Mouse (Mus musculus) midbrain, embryonic 11.5 days (tissue): ENCODE results near the gene Traf5. TPM values are rescaled to one million over a fixed set of nuclear protein-coding genes. Genes with fewer than 3 reads are reported as not detected.

Experiments used
- ATAC-seq: fragments of 200-750 bp; cut with Nextera tagmentation; 2 replicates; pipeline ENCODE4 v1.8.0; 2017; ENCODE audit warnings: moderate TSS enrichment, moderate library complexity; ENCODE audit not compliant: low FRiP score
- DNase-seq: peaks from one replicate; pipeline ENCODE4 v3.0.0; 2015; ENCODE audit warnings: low spot score; ENCODE audit errors: missing footprints
- H3K27ac ChIP-seq: fragments of 300-500 bp; sonication (generic); 2 replicates; pipeline ENCODE4 v1.5.1; 2014; ENCODE audit warnings: low read depth, low read length
- H3K27me3 ChIP-seq: fragments of 300-500 bp; sonication (generic); 2 replicates; pipeline ENCODE4 v1.6.1; 2014; ENCODE audit warnings: mild to moderate bottlenecking, low read length, moderate library complexity, mixed read lengths; ENCODE audit not compliant: control insufficient read depth, insufficient read depth
- H3K36me3 ChIP-seq: fragments of 300-500 bp; sonication (generic); 2 replicates; pipeline ENCODE4 v1.6.1; 2014; ENCODE audit warnings: mild to moderate bottlenecking, low read length, moderate library complexity, mixed read lengths; ENCODE audit not compliant: control insufficient read depth, insufficient read depth
- H3K4me1 ChIP-seq: fragments of 300-500 bp; sonication (generic); 2 replicates; pipeline ENCODE4 v1.6.1; 2014; ENCODE audit warnings: low read length; ENCODE audit not compliant: control insufficient read depth, insufficient read depth
- H3K4me2 ChIP-seq: fragments of 300-500 bp; sonication (generic); 2 replicates; pipeline ENCODE4 v1.6.1; 2014; ENCODE audit warnings: mild to moderate bottlenecking, moderate library complexity
- H3K4me3 ChIP-seq: fragments of 300-500 bp; sonication (generic); 2 replicates; pipeline ENCODE4 v1.5.1; 2014; ENCODE audit warnings: low read depth, low read length
- H3K9ac ChIP-seq: fragments of 300-500 bp; sonication (generic); 2 replicates; pipeline ENCODE4 v1.6.1; 2014; ENCODE audit warnings: low read length
- H3K9me3 ChIP-seq: fragments of 300-500 bp; sonication (generic); 2 replicates; pipeline ENCODE4 v1.6.1; 2016; ENCODE audit warnings: low read length; ENCODE audit not compliant: control insufficient read depth
- WGBS: fragments of 180-500 bp; shearing (Covaris S2); extraction: QIAGEN DNeasy Blood & Tissue Kit; methylation state at CpG from one replicate; pipeline ENCODE4 v1.1.7; 2014; 5-methylcytosine and 5-hydroxymethylcytosine counted together
- polyA plus RNA-seq: library from polyadenylated mRNA; unstranded; fragments of >200 nt; fragmentation: Nextera tagmentation; extraction: Ambion mirVana; gene quantifications from 2 replicates; pipeline ENCODE4 v1.2.1, GENCODE M21; 2014

Gene Traf5
- polyA plus RNA-seq = 2.5 and 4.1 TPM in 2 replicates

DNA sequence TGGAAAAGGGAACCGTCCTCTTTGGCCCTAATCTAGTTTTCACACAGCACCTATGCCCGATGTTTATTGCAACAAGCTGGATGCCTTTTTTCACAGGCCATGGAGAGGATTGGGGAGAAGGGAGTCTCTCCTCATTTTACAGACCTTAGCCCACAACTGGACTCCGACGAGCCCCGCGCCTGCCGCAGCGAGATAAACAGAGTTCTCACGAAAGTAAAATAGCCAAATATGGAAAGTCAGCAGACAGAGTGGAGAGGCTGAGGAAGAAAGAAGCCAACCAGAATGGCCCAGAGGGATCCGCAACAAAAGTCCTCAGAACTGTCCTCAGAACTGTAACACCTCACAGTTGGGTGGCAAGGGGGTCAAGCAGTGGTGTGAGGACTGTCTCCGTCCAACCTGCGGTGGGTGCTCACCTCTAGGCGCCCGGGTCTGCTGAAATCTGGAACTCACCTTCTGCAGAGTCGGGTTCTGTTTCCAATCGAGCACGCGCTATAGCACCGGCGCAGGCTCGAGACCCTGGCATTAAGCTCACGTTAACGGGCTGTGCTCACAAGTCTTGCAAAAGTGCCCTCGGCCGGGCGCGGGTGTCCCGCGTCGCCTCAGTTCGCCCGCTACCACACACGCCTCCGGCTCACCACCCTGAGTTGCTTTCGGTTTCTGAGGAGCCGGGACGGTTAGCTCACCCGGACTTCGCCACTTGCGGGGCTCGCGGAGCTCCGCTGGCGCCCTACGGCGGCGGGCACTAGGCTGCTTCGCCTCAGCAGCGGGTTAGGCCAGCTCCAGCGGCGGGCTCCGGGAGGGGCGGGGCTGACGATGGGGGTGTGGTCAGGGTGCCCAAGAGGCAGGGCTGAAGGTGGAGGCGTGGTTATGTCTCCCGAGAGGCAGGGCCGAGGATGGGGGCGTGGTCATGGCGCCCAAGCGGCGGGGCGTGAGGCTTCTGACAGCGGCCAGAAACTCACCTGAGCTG is at the start of gene Traf5:
Gene Traf5, minus strand, starts transcription at position 754 of the 967 bp plus-strand sequence.
- H3K4me2 ChIP-seq = peak within 1 kb of the TSS; percentile 57
- no peaks in the 10 kb centered on the region for H3K9me3 ChIP-seq
- peaks cover 18% of the 10 kb centered on the region for H3K27me3 ChIP-seq
- peaks cover 3% of the 10 kb centered on the region; the same call in 1 of the 2 replicates for H3K4me1 ChIP-seq
- H3K27ac ChIP-seq = no peak within 1 kb of the TSS
- DNase-seq (peak; percentile 99), ATAC-seq (peak; percentile 98)
- H3K36me3 ChIP-seq = no peaks in the 10 kb centered on the region
- 3% methylated on average over 63 of the region's 63 CpGs for WGBS
- peak within 1 kb of the TSS; percentile 56 for H3K9ac ChIP-seq
- peak within 1 kb of the TSS; percentile 39 for H3K4me3 ChIP-seq

DNA sequence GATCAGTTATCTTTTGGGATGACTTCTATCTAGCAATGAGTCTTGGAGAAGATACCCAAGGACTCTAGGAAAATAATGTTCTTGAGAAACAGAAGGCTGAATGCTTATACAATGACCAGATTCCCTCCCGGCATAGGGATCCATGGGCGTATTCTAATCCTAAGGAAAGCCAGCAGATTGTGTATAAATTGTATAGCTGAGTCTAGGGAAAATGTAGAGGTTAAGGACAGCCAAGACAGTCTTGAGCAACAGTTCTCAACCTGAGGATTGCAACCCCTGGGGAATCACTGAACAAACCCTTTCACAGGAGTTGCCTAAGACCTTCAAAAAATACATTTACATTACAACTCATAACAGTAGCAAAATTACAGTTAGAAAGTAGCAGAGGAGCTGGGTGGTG is 48.0 kb upstream of the Traf5 start:
- ATAC-seq (no peak), DNase-seq (no peak)
- H3K4me3 ChIP-seq = no peak overlapping the region
- no peaks in the 10 kb centered on the region for H3K27me3 ChIP-seq
- no peaks in the 10 kb centered on the region for H3K9me3 ChIP-seq
- H3K9ac ChIP-seq = no peak overlapping the region
- peaks cover 5% of the 10 kb centered on the region for H3K4me1 ChIP-seq
- 95% methylated on average over 2 of the region's 2 CpGs for WGBS
- no peaks in the 10 kb centered on the region for H3K36me3 ChIP-seq
- H3K4me2 ChIP-seq = no peak overlapping the region
- no peak overlapping the region for H3K27ac ChIP-seq

DNA sequence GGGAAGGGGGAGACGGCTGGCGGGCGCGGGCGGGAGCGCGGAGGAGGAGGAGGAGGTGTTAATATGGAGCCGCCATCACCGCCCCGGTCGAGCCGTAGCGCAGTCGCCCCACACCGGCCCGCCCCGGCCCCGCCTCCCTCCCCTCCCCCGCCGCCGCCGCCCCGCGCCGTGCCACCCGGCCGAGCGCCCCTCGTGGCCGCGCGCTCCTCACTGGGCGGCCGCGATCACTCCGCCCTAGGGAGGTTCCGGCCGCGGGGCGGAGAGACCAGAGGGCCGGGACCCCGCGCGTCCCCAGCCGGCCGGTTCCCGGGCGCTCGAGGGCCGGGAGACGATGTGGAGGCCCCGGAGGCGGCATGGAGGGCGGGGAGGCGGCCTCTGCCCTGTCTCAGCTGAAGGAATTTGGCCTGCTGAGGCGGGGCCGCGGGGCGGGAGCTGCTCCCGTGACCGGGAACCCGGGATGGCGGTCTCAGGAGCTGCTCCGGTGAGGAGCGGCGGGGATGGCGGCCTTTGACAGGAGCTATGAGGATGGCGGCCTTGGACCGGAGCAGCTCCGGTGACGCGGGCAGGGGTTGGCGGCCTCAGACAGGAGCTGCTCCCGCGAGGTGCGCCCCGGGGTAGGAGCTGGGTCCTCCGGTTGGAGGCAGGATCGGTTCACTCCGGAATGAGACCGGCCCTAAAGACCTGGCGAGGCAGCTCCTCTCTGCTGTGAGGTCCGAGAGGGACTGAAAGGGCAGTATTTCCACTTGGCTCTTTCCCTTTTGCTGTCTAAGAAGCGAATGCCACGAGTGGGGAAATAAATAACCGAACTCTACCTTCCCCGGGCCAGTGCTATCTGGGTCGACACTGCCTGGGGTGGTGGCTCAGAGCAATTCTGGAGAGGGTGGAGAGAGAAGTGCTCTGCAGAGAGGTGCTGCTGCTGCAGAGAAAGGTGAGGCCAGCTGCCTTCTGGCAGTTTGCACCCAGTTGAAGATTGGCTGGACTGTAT is 45.9 kb upstream of the Traf5 start, which contains the start of gene Rcor3:
Gene Rcor3, minus strand, starts transcription at position 137 of the 985 bp plus-strand sequence.
- no peaks in the 10 kb centered on the region for H3K27me3 ChIP-seq
- under 1% methylated on average over 56 of the region's 88 CpGs for WGBS

DNA sequence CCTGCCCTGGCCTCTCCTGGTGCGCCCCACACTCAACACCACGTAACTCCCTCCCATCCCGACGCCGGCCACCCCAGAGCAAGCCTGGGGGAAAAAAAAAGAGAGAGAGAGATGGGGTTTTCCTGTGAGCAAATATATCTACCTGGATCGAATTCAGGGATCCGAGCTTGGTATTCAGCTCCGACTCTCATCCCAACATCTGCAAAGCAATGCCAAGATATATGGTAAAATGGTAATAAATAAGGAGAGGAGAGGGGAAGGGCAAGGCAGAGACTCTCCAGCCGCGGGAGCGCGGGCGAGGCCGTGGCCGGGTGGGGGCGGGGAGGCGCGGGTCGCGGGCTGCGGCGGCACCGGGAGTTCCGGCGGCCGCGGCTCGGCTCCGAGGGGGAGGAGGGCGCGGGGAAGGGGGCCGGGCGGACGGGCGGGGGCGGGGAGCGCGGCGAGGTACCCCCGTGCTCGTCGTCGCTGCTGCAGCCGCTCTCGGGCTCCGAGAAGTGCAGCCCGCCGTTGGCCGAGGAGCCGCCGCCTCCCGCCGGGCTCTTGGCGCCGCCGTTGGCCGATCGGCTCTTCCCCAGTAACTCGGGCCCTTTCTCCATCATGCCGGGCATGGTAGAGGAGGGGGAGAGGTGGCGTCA is 45.0 kb upstream of the Traf5 start:
- peak overlapping the region; percentile 94 for H3K27ac ChIP-seq
- no peaks in the 10 kb centered on the region for H3K36me3 ChIP-seq
- H3K4me3 ChIP-seq = peak overlapping the region; percentile 82
- no peaks in the 10 kb centered on the region for H3K9me3 ChIP-seq
- H3K4me2 ChIP-seq = peak overlapping the region; percentile 95
- peak overlapping the region; percentile 95 for H3K9ac ChIP-seq
- DNase-seq (peak; percentile 96), ATAC-seq (peak; percentile 35)
- 0% methylated on average over 40 of the region's 61 CpGs for WGBS
- H3K27me3 ChIP-seq = no peaks in the 10 kb centered on the region
- peaks cover 5% of the 10 kb centered on the region for H3K4me1 ChIP-seq

More for the DNA sequence above, 45.9 kb upstream of the Traf5 start, which contains the start of gene Rcor3:
- Histone ChIP-seq H3K4me1 (peaks cover 5% of the 10 kb centered on the region), H3K4me3 (peak within 1 kb of the TSS; percentile 82), H3K4me2 (peak within 1 kb of the TSS; percentile 95), H3K36me3 (no peaks in the 10 kb centered on the region), H3K9me3 (no peaks in the 10 kb centered on the region), H3K9ac (peak within 1 kb of the TSS; percentile 95), H3K27ac (peak within 1 kb of the TSS; percentile 94)
- DNase-seq (peak; percentile 97), ATAC-seq (peak; percentile 86)

DNA sequence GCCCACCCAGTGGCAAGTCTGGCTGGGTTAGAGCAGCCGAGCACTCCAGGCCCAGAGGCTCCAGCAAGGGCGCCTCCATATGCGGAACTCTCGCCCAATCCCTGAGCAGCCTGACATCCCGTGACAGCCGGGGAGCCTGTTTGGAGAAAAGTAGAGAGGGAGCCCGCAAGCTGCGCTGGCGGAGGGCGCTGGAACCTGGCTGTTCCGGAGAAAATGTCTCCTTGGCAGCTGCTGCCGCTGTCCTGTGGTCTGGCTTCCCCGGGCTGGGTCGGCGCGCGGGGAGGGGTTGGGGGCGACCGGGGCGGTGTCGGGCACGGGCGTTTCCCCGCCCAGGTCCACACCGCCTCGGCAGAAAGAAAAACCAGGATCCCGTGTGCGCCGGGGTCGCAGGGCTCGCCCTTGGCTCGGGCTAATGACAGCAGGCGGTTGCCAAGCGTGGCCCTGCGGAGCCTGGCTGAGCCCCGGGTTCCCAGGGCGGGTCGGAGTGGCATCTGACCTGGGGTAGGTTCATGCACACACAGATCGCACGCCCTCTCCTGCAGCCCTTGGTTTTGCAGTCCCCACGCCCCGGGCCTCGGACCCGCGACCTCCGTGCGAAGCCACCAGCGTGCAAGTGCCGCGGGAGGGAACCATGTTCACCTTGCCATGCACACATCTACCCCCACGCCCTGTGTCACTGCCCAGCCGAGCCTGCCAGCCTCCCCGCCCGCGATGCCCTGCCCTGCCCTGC is 44.4 kb upstream of the Traf5 start:
- Histone ChIP-seq H3K36me3 (no peaks in the 10 kb centered on the region), H3K4me2 (peak overlapping the region; percentile 95), H3K4me1 (peaks cover 5% of the 10 kb centered on the region), H3K27me3 (no peaks in the 10 kb centered on the region), H3K27ac (peak overlapping the region; percentile 94), H3K9ac (peak overlapping the region; percentile 95), H3K9me3 (no peaks in the 10 kb centered on the region), H3K4me3 (peak overlapping the region; percentile 82)
- DNase-seq (peak; percentile 97), ATAC-seq (peak; percentile 83)
- under 1% methylated on average over 54 of the region's 55 CpGs for WGBS

DNA sequence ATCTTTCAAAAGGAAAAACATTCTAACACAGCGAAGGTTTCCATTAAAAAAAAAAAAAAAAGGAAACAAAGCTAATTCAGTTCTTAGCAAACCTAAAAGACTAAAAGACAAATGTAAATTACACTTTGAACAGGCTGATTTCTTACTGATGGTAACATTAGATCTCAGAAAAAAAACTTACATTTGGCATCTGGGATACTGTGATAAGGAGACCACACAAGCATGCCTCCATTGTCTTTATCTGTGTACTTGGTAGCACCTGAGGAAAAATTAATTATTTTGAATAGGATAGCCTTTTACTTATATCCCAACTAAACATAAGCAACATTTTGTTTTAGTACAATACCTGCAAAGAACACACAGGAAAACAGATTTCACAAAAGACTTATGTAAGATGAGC is 37.8 kb upstream of the Traf5 start:
- H3K4me3 ChIP-seq = no peak overlapping the region
- H3K27ac ChIP-seq = no peak overlapping the region
- H3K9ac ChIP-seq = no peak overlapping the region
- DNase-seq (no peak), ATAC-seq (no peak)
- H3K9me3 ChIP-seq = no peaks in the 10 kb centered on the region
- H3K4me1 ChIP-seq = no peaks in the 10 kb centered on the region
- H3K4me2 ChIP-seq = no peak overlapping the region
- H3K36me3 ChIP-seq = 0 out of 2 replicates have a peak, but pooled peaks cover 2% of the 10 kb centered on the region
- WGBS = 91% methylated on average over 1 of the region's 1 CpGs
- no peaks in the 10 kb centered on the region for H3K27me3 ChIP-seq

DNA sequence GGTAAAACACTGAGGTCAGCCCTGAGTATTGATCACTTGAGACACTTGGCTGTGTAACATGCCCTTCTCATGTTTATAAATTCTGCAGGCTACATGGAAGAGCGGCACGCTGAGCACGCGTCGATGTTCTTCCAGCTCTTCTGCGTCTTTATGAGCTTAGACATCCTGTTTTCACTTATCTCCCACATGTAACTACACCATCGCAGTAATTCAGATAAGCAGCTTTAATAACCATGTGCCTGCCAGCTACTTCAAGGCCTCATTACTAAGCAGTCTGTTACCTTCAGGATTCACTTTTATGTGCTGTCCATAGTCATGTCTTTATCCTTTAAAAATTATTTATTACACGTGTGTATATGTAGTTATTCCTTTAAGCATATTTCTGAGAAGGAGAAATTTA is 36.0 kb upstream of the Traf5 start:
- WGBS = 98% methylated on average over 8 of the region's 8 CpGs

DNA sequence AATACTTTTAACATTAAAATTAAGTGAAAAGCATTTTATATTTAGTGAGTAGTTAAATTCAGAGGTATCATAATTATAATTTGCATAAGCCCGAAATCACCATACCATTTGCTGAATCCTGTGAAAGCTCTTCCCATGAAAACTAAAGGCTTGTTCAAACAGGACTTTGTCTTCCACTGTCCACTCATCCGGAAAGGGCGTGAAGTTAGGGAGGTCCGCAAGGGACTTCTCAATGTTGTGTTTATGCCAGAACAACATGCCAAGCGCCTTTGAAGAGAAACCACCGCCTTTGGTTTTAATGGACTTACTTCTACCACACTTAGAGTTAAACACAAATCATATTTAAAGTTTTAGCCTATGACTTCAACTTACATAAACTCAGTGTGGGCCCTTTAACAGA is 33.4 kb upstream of the Traf5 start:
- no peaks in the 10 kb centered on the region for H3K27me3 ChIP-seq
- H3K27ac ChIP-seq = no peak overlapping the region
- H3K4me3 ChIP-seq = no peak overlapping the region
- DNase-seq (no peak), ATAC-seq (no peak)
- no peak overlapping the region for H3K4me2 ChIP-seq
- H3K9ac ChIP-seq = no peak overlapping the region
- H3K36me3 ChIP-seq = 0 out of 2 replicates have a peak, but pooled peaks cover 2% of the 10 kb centered on the region
- 91% methylated on average over 6 of the region's 6 CpGs for WGBS
- H3K9me3 ChIP-seq = no peaks in the 10 kb centered on the region
- no peaks in the 10 kb centered on the region for H3K4me1 ChIP-seq

More for the DNA sequence above, 36.0 kb upstream of the Traf5 start:
- H3K9ac ChIP-seq = no peak overlapping the region
- no peak for DNase-seq
- H3K27ac ChIP-seq = no peak overlapping the region
- H3K4me1 ChIP-seq = no peaks in the 10 kb centered on the region
- H3K4me2 ChIP-seq = no peak overlapping the region
- no peak for ATAC-seq
- 0 out of 2 replicates have a peak, but pooled peaks cover 2% of the 10 kb centered on the region for H3K36me3 ChIP-seq
- no peak overlapping the region for H3K4me3 ChIP-seq
- H3K27me3 ChIP-seq = no peaks in the 10 kb centered on the region
- H3K9me3 ChIP-seq = no peaks in the 10 kb centered on the region
